Mouse (Mus musculus): ENCODE results near the gene Snx6.
A peak's percentile ranks its signal among the peaks of the same experiment; 100 is the strongest.
"Not testable (repeated sequence)": the region's sequence is repeated elsewhere in the genome, so short reads cannot be mapped to it uniquely, and the experiment has no call there.

Gene Snx6

GRCm38 (mm10) chr12:54796516-54797195 is 1.2 kb upstream of the Snx6 start:
- DNase-seq (ENCODE audit: low read depth), result no peak

- no peak for DNase-seq (ENCODE audit: low read depth)
Observed at GRCm38 (mm10) chr12:54794392-54794791, 1.1 kb downstream of the Snx6 start.

- no peak for DNase-seq (ENCODE audit: low read depth)
Observed at GRCm38 (mm10) chr12:54791465-54791864, 4.0 kb downstream of the Snx6 start.

- DNase-seq (ENCODE audit: low read depth), result no peak
Observed at GRCm38 (mm10) chr12:54789346-54790143, 6.0 kb downstream of the Snx6 start.

- no peak for DNase-seq (ENCODE audit: low read depth)
Observed at GRCm38 (mm10) chr12:54763624-54764023, 31.9 kb downstream of the Snx6 start.

- DNase-seq (ENCODE audit: low read depth), result no peak
Observed at GRCm38 (mm10) chr12:54760676-54761075, 34.8 kb downstream of the Snx6 start.

- DNase-seq (ENCODE audit: low read depth), result peak; percentile 5
Observed at GRCm38 (mm10) chr12:54758846-54759245, 36.7 kb downstream of the Snx6 start.

GRCm38 (mm10) chr12:54748647-54749046 is 46.9 kb downstream of the Snx6 start:
- DNase-seq (ENCODE audit: low read depth), result no peak

- not testable (repeated sequence) for DNase-seq (ENCODE audit: low read depth)
Observed at GRCm38 (mm10) chr12:54738661-54739243, 56.8 kb downstream of the Snx6 start.

- DNase-seq (ENCODE audit: low read depth), result not testable (repeated sequence)
Observed at GRCm38 (mm10) chr12:54737891-54738660, 57.4 kb downstream of the Snx6 start.

GRCm38 (mm10) chr12:54734307-54735131 is 61.0 kb downstream of the Snx6 start:
- DNase-seq (ENCODE audit: low read depth), result not testable (repeated sequence)

GRCm38 (mm10) chr12:54729140-54730059 is 66.1 kb downstream of the Snx6 start:
- not testable (repeated sequence) for DNase-seq (ENCODE audit: low read depth)

- DNase-seq (ENCODE audit: low read depth), result not testable (repeated sequence)
Observed at GRCm38 (mm10) chr12:54718871-54719786, 76.4 kb downstream of the Snx6 start.

- DNase-seq (ENCODE audit: low read depth), result not testable (repeated sequence)
Observed at GRCm38 (mm10) chr12:54717516-54717915, 78.0 kb downstream of the Snx6 start.

GRCm38 (mm10) chr12:54713822-54714626 is 81.5 kb downstream of the Snx6 start:
- not testable (repeated sequence) for DNase-seq (ENCODE audit: low read depth)

- not testable (repeated sequence) for DNase-seq (ENCODE audit: low read depth)
Observed at GRCm38 (mm10) chr12:54710494-54710879, 85.0 kb downstream of the Snx6 start.

GRCm38 (mm10) chr12:54709691-54710493 is 85.6 kb downstream of the Snx6 start:
- not testable (repeated sequence) for DNase-seq (ENCODE audit: low read depth)
